Mouse (Mus musculus): ENCODE results near the gene Asb14.

Gene Asb14

DNA sequence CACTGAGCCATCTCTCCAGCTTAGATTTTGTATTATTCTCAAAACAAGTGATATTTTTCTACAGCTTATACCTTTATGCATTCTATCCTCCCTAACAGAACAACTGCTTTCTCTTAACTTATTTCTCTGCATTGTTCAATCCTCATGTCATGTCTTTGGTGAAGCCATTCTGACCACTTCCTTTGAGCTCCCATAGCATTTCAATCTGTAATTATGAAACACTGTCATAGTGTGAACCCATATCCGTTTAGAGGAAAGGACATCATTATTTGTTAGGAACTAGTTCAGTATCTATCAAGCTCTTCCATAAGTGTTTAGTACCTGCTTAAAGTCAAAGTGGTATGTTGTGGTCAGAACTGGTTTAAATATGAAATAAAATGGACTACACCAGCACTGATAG is 66.2 kb downstream of the Asb14 start:
- DNase-seq (ENCODE audit: low read depth), result no peak

Data from naive thymus-derived CD4-positive, alpha-beta T cell, adult 2 months (primary cell).